Mouse (Mus musculus) stomach, embryonic 15.5 days (tissue): Measurements from ENCODE around the gene Prep. TPM values are rescaled to one million over a fixed set of nuclear protein-coding genes. Genes with fewer than 3 reads are reported as not detected.
"Not testable (repeated sequence)": the region's sequence is repeated elsewhere in the genome, so short reads cannot be mapped to it uniquely, and the experiment has no call there.

ENCODE experiments used
- ATAC-seq: fragments of 200-750 bp; cut with Nextera tagmentation; 2 replicates; pipeline ENCODE4 v1.8.0; 2017; ENCODE audit warnings: low read depth, moderate number of reproducible peaks, moderate TSS enrichment; ENCODE audit not compliant: insufficient read depth, low FRiP score
- H3K27ac ChIP-seq: fragments of 300-500 bp; sonication (generic); 2 replicates; pipeline ENCODE4 v1.5.1; 2015; ENCODE audit warnings: mild to moderate bottlenecking, inconsistent platforms
- H3K27me3 ChIP-seq: fragments of 300-500 bp; sonication (generic); replicated peaks from 2 replicates; pipeline ENCODE4 v1.6.1; 2015; ENCODE audit warnings: inconsistent platforms
- H3K36me3 ChIP-seq: fragments of 300-500 bp; sonication (generic); 2 replicates; pipeline ENCODE4 v1.6.1; 2015; ENCODE audit warnings: inconsistent platforms
- H3K4me1 ChIP-seq: fragments of 300-500 bp; sonication (generic); 2 replicates; pipeline ENCODE4 v1.6.1; 2015; ENCODE audit warnings: inconsistent platforms
- H3K4me2 ChIP-seq: fragments of 300-500 bp; sonication (generic); 2 replicates; pipeline ENCODE4 v1.6.1; 2015; ENCODE audit warnings: mild to moderate bottlenecking, inconsistent platforms
- H3K4me3 ChIP-seq: fragments of 300-500 bp; sonication (generic); replicated peaks from 2 replicates; pipeline ENCODE4 v1.5.1; 2015; ENCODE audit warnings: inconsistent platforms
- H3K9ac ChIP-seq: fragments of 300-500 bp; sonication (generic); 2 replicates; pipeline ENCODE4 v1.6.1; 2015; ENCODE audit warnings: inconsistent platforms
- H3K9me3 ChIP-seq: fragments of 300-500 bp; sonication (generic); 2 replicates; pipeline ENCODE4 v1.6.1; 2016; ENCODE audit warnings: inconsistent platforms
- WGBS: fragments of 180-500 bp; shearing (Covaris S2); methylation state at CpG from one replicate; pipeline ENCODE4 v1.1.7; 2015; 5-methylcytosine and 5-hydroxymethylcytosine counted together
- polyA plus RNA-seq: library from polyadenylated mRNA; unstranded; fragments of >200 nt; fragmentation: Nextera tagmentation; extraction: Ambion mirVana; gene quantifications from 2 replicates; pipeline ENCODE4 v1.2.1, GENCODE M21; 2015

Gene Prep
- polyA plus RNA-seq, 1 experiment from 2014 or later = 22.1 TPM

DNA sequence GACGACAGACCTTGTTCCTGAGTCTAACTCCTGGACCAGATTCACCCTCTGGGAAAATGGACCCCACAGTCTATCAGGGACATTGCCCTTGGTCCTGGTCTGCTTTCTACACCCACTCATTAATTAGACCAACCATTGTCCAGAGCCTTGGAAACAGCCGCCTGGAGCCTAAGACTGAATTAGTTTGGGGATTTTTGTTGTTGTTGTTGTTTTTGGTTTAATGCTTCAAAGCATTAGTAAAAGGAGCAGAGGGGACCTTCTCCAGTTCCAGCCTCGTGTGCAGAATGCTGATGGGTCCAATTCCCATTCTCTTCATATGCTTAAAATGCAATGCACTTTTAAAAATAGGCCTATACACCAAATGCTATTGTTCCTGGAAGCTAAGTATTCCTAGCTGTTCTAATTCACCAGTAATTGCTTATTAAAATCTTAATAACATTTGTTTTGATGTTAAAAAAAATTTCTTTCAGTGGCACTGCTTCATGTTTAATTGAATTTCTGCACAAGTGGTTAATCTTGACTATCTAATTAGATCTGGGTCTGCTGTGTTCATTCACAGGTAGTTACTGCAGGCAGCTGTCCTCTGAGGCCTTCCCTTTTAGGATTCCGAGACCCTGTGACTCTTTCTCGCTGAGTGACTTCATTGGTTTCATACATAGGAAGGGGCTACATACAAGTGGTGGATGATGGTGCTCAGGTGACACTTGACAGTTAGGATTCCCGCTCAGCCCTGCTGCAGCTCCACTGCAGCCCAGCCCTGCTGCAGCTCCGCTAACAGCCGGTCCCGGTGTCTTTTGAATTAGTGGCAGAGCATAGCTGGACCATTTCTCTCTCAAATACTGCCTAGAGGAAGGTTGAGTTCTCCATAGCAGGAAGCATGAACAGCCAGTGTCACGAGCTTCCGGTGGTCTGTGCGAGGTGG, 85.0 kb downstream of the Prep start:
- H3K4me3 ChIP-seq = no peak overlapping the region
- 87% methylated on average over 12 of the region's 12 CpGs for WGBS
- no peak overlapping the region for H3K4me2 ChIP-seq
- peaks cover 31% of the 10 kb centered on the region for H3K36me3 ChIP-seq
- H3K9me3 ChIP-seq = no peaks in the 10 kb centered on the region
- no peak overlapping the region for H3K9ac ChIP-seq
- H3K27me3 ChIP-seq = no peaks in the 10 kb centered on the region
- ATAC-seq = no peak
- no peaks in the 10 kb centered on the region for H3K4me1 ChIP-seq
- H3K27ac ChIP-seq = no peak overlapping the region

GRCm38 (mm10) chr10:45154557-45155060, 87.6 kb downstream of the Prep start:
- Histone ChIP-seq H3K27me3 (no peaks in the 10 kb centered on the region), H3K36me3 (peaks cover 44% of the 10 kb centered on the region), H3K9me3 (no peaks in the 10 kb centered on the region), H3K9ac (no peak overlapping the region), H3K27ac (no peak overlapping the region), H3K4me3 (no peak overlapping the region), H3K4me2 (no peak overlapping the region), H3K4me1 (no peaks in the 10 kb centered on the region)
- no peak for ATAC-seq
- 91% methylated on average over 14 of the region's 14 CpGs for WGBS

DNA sequence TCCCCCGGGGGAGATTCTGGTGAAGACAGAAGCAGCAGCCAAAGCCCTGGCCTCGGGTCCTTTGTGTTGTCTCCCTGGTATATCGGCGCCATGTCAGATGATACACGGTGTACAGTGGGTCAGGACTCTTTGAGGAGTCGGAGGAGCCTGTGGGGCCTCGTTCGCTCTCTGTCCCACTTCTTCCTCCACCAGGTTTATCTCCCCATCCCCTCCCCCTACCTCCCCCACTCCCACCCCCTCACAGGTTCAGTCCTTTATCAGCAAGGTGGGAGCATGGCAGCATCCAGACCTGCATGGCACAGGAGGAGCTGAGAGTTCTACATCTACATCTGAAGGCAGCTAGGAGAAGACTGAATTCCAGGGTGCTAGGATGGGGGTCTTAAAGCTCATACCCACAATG, 98.8 kb downstream of the Prep start:
- ATAC-seq = no peak
- Histone ChIP-seq H3K27me3 (no peaks in the 10 kb centered on the region), H3K4me1 (no peaks in the 10 kb centered on the region), H3K27ac (no peak overlapping the region), H3K9ac (no peak overlapping the region), H3K4me3 (no peak overlapping the region), H3K4me2 (no peak overlapping the region), H3K9me3 (no peaks in the 10 kb centered on the region), H3K36me3 (no peaks in the 10 kb centered on the region)
- 88% methylated on average over 8 of the region's 8 CpGs for WGBS

GRCm38 (mm10) chr10:45173927-45174326, 106.9 kb downstream of the Prep start:
- ATAC-seq = no peak
- 70% methylated on average over 8 of the region's 8 CpGs for WGBS
- H3K4me2 ChIP-seq = no peak overlapping the region
- no peak overlapping the region for H3K27ac ChIP-seq
- H3K9me3 ChIP-seq = no peaks in the 10 kb centered on the region
- H3K9ac ChIP-seq = no peak overlapping the region
- no peak overlapping the region for H3K4me3 ChIP-seq
- no peaks in the 10 kb centered on the region for H3K36me3 ChIP-seq
- no peaks in the 10 kb centered on the region for H3K27me3 ChIP-seq
- H3K4me1 ChIP-seq = no peaks in the 10 kb centered on the region

- Histone ChIP-seq H3K4me1 (no peaks in the 10 kb centered on the region), H3K27ac (no peak overlapping the region), H3K9me3 (no peaks in the 10 kb centered on the region), H3K27me3 (no peaks in the 10 kb centered on the region), H3K9ac (no peak overlapping the region), H3K36me3 (no peaks in the 10 kb centered on the region), H3K4me2 (no peak overlapping the region), H3K4me3 (no peak overlapping the region)
- ATAC-seq = no peak
- 84% methylated on average over 3 of the region's 3 CpGs for WGBS
These were observed 107.3 kb downstream of the Prep start for GRCm38 (mm10) chr10:45174345-45174744.

- H3K4me2 ChIP-seq, H3K27me3 ChIP-seq, H3K4me1 ChIP-seq, H3K27ac ChIP-seq, H3K4me3 ChIP-seq, ATAC-seq, H3K9ac ChIP-seq, H3K9me3 ChIP-seq, H3K36me3 ChIP-seq: not testable (repeated sequence)
- 79% methylated on average over 2 of the region's 5 CpGs for WGBS
These were observed 110.8 kb downstream of the Prep start, which contains the start of gene Popdc3 for GRCm38 (mm10) chr10:45177798-45178197. Gene Popdc3 (plus strand): TSS chr10:45178098.

DNA sequence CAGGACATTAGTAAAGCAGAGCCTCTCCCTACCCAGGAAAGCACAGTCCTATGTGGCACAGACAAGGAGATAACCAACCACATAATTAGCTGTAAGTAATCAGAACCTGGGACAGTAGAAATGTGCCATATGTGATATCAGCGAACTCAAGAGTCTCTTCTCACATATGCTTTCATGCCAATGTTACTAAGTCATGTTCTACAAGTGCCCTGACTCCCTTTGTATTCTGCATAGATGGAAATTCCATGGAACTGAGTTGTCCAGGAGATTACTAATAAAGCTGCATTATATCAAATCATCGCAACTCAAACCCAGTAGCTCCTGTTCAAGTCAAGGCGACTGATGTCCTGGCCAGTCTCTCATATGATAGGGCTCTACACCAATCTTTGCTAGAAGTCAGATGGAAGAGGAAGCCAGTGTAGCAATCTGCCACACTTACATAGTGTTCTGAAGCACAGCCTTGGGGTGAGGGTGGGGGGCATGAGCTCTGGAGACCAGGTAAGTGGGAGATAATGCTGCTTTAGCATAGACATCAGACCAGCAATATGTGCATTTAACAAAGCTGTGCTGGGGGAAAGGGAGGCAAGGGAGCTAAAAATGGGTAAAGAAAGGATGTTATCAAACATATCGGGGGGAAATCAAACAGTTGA, 113.8 kb downstream of the Prep start:
- ATAC-seq = no peak
- Histone ChIP-seq H3K9me3 (no peaks in the 10 kb centered on the region), H3K4me2 (no peak overlapping the region), H3K4me1 (no peaks in the 10 kb centered on the region), H3K27ac (no peak overlapping the region), H3K27me3 (no peaks in the 10 kb centered on the region), H3K36me3 (no peaks in the 10 kb centered on the region), H3K4me3 (no peak overlapping the region), H3K9ac (no peak overlapping the region)
- 86% methylated on average over 4 of the region's 4 CpGs for WGBS

- Histone ChIP-seq H3K4me2 (no peak overlapping the region), H3K9me3 (no peaks in the 10 kb centered on the region)
These were observed 114.3 kb downstream of the Prep start for GRCm38 (mm10) chr10:45181344-45181743.

GRCm38 (mm10) chr10:45185457-45185856, 118.5 kb downstream of the Prep start:
- Histone ChIP-seq H3K9ac (no peak overlapping the region), H3K27me3 (no peaks in the 10 kb centered on the region), H3K27ac (no peak overlapping the region), H3K4me1 (no peaks in the 10 kb centered on the region), H3K4me2 (no peak overlapping the region), H3K9me3 (no peaks in the 10 kb centered on the region), H3K4me3 (no peak overlapping the region), H3K36me3 (no peaks in the 10 kb centered on the region)
- ATAC-seq = no peak
- 89% methylated on average over 2 of the region's 2 CpGs for WGBS

More at GRCm38 (mm10) chr10:45181344-45181743, 114.3 kb downstream of the Prep start:
- Histone ChIP-seq H3K9ac (no peak overlapping the region), H3K27ac (no peak overlapping the region), H3K4me3 (no peak overlapping the region), H3K27me3 (no peaks in the 10 kb centered on the region), H3K36me3 (no peaks in the 10 kb centered on the region), H3K4me1 (no peaks in the 10 kb centered on the region)
- ATAC-seq = no peak
- 63% methylated on average over 3 of the region's 3 CpGs for WGBS

DNA sequence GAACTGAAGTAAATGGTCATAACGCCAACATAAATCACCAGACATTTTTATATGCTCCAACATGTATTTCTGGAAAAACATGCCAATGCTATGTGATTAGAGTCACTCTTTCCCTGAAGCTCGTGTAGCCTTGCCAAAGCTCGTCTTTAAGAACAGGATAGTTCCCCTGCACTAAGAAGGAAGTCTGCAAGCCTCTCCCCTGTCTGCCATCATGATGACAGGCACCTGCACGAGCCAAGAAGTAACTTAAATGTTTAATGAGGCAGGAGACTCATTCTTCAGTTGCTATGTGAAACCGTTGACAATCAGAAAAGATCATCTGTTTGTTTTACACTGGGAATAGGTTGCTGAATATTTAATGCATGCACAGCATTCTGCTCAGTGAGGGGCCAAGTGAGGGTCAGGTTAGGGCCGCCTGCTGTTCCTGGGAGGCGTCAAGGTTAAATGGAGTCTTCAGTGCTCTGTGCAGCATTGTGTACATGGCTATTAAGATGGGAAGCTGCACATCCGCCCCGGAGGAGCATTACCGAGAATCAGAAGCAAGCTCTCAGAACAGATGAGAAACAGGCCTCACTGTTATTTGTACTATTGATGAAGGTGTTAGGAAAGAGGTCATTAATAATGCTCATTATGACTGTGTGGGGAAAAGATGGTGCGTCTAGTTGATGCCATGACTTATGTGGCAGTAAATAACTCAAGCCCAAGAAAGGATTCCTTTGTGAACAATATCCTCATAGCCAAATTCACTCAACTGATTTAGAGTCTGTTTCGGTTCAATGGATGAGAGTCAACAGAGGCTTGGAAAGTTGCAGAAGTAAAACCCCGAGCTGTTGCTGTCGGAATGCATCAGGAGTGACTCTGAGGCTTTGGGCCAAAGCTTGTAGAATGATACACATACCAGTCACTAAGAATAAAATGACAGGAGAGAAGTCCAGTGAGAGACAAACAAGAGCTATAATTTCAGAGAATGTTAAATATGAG, 126.6 kb downstream of the Prep start:
- H3K9me3 ChIP-seq = no peaks in the 10 kb centered on the region
- H3K4me1 ChIP-seq = no peaks in the 10 kb centered on the region
- 46% methylated on average over 14 of the region's 14 CpGs for WGBS
- H3K36me3 ChIP-seq = no peaks in the 10 kb centered on the region
- no peaks in the 10 kb centered on the region for H3K27me3 ChIP-seq
- H3K9ac ChIP-seq = no peak overlapping the region
- H3K4me2 ChIP-seq = no peak overlapping the region
- H3K27ac ChIP-seq = no peak overlapping the region
- H3K4me3 ChIP-seq = no peak overlapping the region
- no peak for ATAC-seq

GRCm38 (mm10) chr10:45194531-45194930, 127.5 kb downstream of the Prep start:
- no peak overlapping the region for H3K4me2 ChIP-seq
- H3K36me3 ChIP-seq = no peaks in the 10 kb centered on the region
- no peak overlapping the region for H3K9ac ChIP-seq
- no peak overlapping the region for H3K27ac ChIP-seq
- ATAC-seq = no peak
- H3K9me3 ChIP-seq = no peaks in the 10 kb centered on the region
- H3K4me1 ChIP-seq = no peaks in the 10 kb centered on the region
- WGBS = 74% methylated on average over 5 of the region's 5 CpGs
- no peaks in the 10 kb centered on the region for H3K27me3 ChIP-seq
- no peak overlapping the region for H3K4me3 ChIP-seq
